Mouse (Mus musculus) MEL-GATA-1-ER (cell line): ENCODE results near the gene Olfr922.

Experiments used
- DNase-seq: peaks from one replicate; pipeline ENCODE4 v3.0.0-alpha.2; 2012; ENCODE audit warnings: low read depth; ENCODE audit errors: extremely low read depth

Olfr922 gene

GRCm38 (mm10) chr9:38814314-38814713, at the start of gene Olfr922:
Gene Olfr922, plus strand, starts transcription at chr9:38814614.
- no peak for DNase-seq

DNA sequence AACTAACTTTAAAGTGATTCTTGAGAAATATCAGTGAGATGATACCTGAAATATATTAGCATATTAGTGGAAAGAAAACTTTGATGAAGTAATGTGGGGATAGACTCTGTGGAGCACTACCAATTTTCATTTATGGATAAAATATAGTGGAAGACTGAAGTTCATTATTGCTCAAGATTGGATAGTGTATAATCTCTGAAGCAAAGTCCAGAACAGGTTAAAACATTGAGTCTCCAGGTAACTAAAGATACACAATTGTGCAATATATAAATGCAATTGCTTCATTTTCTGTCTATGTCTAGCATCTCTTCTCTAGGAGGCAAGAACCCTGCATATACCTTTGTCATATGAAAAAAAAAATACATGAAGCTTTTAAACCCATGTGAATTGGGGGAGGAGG, 41.6 kb upstream of the Olfr922 start, which contains the start of gene Olfr921:
Gene Olfr921, plus strand, starts transcription at position 301 of the 400 bp plus-strand sequence.
- no peak for DNase-seq

DNA sequence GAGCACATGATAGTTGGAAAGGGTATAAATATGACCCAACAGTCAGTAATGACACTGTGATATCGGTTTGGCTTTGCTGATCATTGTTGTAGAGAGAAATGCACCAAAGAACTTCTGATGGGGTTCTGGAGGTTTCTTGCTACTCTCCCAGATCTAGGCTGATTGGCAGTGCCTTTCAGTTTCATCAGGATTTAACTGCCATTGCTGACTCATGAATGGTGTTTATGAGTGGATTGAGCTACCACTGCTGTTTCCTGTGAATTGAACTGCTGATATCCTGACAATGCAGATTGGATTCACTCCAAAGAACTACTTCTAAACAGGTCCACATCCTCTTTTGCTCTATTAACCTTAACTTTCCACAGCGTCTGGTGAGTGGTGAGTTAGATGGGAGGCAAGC, 21.7 kb upstream of the Olfr922 start:
- DNase-seq, result no peak

DNA sequence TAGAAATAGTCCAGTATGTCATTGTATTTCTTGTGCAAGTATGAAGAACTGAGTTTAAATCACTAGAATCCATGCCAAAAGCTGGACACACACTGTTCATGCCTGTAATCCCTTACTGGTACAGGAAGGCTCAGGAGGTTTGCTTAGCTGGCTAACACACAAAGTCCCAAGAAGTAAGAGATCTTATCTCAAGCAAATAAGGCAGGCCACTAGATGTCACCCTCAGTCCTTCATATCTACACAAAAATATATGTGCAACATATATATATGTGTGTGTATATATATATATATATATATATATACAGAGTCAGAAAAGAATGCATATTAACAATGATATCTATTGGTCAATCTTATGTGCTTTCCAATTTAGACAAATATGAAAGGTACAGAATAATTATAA, 8.7 kb upstream of the Olfr922 start:
- DNase-seq, result no peak

- DNase-seq, result no peak
Observed at GRCm38 (mm10) chr9:38815458-38815986, 1.1 kb downstream of the Olfr922 start.

- no peak for DNase-seq
Observed at GRCm38 (mm10) chr9:38826245-38826644, 11.8 kb downstream of the Olfr922 start, which contains the start of gene Olfr923. Gene Olfr923, plus strand, starts transcription at chr9:38826545.

- no peak for DNase-seq
Observed at GRCm38 (mm10) chr9:38833027-38833426, 18.6 kb downstream of the Olfr922 start.

DNA sequence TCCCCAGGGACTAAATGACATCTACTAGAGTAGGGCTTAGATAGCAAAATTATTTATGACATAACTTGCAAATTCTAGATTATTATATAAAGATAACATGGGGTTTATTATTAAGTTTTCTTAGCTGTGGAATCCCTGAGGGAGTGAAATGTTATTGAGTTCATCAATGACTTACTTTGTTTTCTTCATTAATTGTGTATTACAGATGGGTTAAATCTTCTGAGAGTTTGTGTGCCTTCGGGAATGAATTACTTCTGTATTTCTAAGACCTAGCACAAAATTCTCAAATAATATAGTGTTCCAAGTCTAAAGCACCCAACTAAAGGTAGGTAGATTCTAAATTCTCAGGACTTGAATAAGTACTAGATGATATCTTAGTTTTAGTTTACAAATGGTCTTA, 29.7 kb downstream of the Olfr922 start, which contains the start of gene Olfr924:
Gene Olfr924, plus strand, starts transcription at position 301 of the 400 bp plus-strand sequence.
- no peak for DNase-seq

DNA sequence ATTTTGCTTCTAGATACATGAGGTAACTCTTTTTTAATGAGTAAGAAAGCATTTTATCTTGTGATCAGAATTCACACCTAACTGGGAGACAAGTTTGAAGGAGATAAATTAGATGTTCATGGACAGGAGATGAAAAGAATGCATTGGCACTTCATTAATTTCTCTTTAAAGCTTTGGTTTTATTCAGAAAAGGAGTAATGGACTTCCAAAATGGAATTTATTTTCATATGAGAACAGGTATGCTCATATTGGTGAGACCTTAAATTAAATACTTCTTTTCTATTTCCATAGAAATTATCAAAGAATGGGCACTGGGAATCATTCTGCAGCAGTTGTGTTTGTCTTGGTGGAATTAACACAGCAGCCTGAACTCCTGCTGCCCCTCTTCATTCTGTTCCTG, 40.3 kb downstream of the Olfr922 start, which contains the start of gene Olfr26:
Gene Olfr26, plus strand, starts transcription at position 301 of the 400 bp plus-strand sequence.
- DNase-seq, result no peak
